In genomic region chr1:64533471-64534443, GRCm38 (mm10) we compare ENCODE assay signal across 8 mouse cellular contexts. TPM values are rescaled to one million over a fixed set of nuclear protein-coding genes. Genes with fewer than 3 reads are reported as not detected.
DNase-seq lines count a peak whose midpoint lies in the region; ATAC-seq and TF ChIP-seq lines count a peak whose summit lies in the region.

No protein-coding gene starts in this region.

- H3K27me3 ChIP-seq in G1E (ENCODE audit: insufficient read depth, low read length): no peaks in the 10 kb centered on the region

- no peak for DNase-seq in G1E (ENCODE audit: low spot score)
- peak; percentile 50 for DNase-seq in brain, embryonic 14.5 days (ENCODE audit: low read depth)
- DNase-seq in heart, postnatal 36 days: peak; percentile 50 to 75
- DNase-seq in layer of hippocampus, adult 8-10 months (ENCODE audit: low spot score in 2 of 2): peak; percentile 26 to 32
- peak; percentile 57 to 71 for DNase-seq in lung, postnatal 4 days
- peak; percentile 54 to 61 for DNase-seq in right cerebral cortex, postnatal 10 days (ENCODE audit: low spot score in 2 of 2)
- peak; percentile 51 to 55 for DNase-seq in urinary bladder, postnatal 36 days (ENCODE audit: low spot score in 2 of 2)

- no peaks in the 10 kb centered on the region for H3K9me3 ChIP-seq in G1E (replicated peaks)

- peaks cover 27% of the 10 kb centered on the region for H3K36me3 ChIP-seq in G1E (replicated peaks)

- TF ChIP-seq POLR2A in brain, embryonic 14.5 days (IDR thresholded peaks at IDR 0.05; ENCODE audit: borderline replicate concordance, extremely low read depth, insufficient read depth, insufficient read length, poor library complexity, severe bottlenecking): peak; percentile 29; the same call in 1 of the 2 replicates

- peaks cover 51% of the 10 kb centered on the region for H3K4me1 ChIP-seq in G1E (ENCODE audit: insufficient read depth, low read depth, low read length)

- no peak for ATAC-seq in G1E (ENCODE audit: extremely low read depth, insufficient number of reproducible peaks, low FRiP score, poor library complexity, severe bottlenecking)
- peak; percentile 48 for ATAC-seq in erythroid progenitor cell, adult 5-6 weeks (replicated peaks; ENCODE audit: low FRiP score, poor library complexity, severe bottlenecking)

- peak overlapping the region; percentile 79 for H3K4me3 ChIP-seq in G1E (ENCODE audit: low read depth, low read length)

- intact Hi-C loops in heart, postnatal 36 days (cut with DNase I): loop anchor here (2.0 to 10.0 kb wide), 4 partner anchors 71 to 309 kb away; partner anchors contain the start of genes Ccnyl1 and Mettl21a

- no peak for TF ChIP-seq CTCF in G1E (IDR thresholded peaks at IDR 0.05; ENCODE audit: low read depth, low read length)
- TF ChIP-seq CTCF in brain, embryonic 14.5 days (IDR thresholded peaks at IDR 0.05; ENCODE audit: borderline replicate concordance, extremely low read depth, insufficient read depth, insufficient read length): no peak

RNA-seq across cellular contexts. Expression of gene Creb1, which starts 1.3 kb away (rescaled TPM):
- total RNA-seq in G1E (2014; fragmentation: Nextera tagmentation) (164 and 179 TPM in 2 replicates), G1E (2017) (73.3 and 81.0 TPM in 2 replicates)
- 13.1 and 19.0 TPM in 2 replicates for polyA plus RNA-seq in G1E (2012)
- polyA plus RNA-seq in brain, embryonic 14.5 days (2012; rRNA removed): 21.3 and 33.8 TPM in 2 replicates
- total RNA-seq in erythroid progenitor cell, adult 5-6 weeks (2015; ENCODE audit: low replicate concordance): 50.8 and 57.8 TPM in 2 replicates
- total RNA-seq in erythroid progenitor cell, adult 5-6 weeks (2017; ENCODE audit: low replicate concordance): 48.3 and 61.4 TPM in 2 replicates
- 10 to 100 TPM; 22.7 to 25.6 TPM for total RNA-seq in heart, postnatal 36 days (2021)
- 10 to 100 TPM; 44.9 to 54.2 (median 51.6) TPM for total RNA-seq in layer of hippocampus, adult 8-10 months (2022)
